Mouse (Mus musculus): ENCODE measurements around the gene Dnpep. TPM values are rescaled to one million over a fixed set of nuclear protein-coding genes. Genes with fewer than 3 reads are reported as not detected.

Dnpep gene
- polyA plus RNA-seq, 1 experiment from 2014 or later: 144 TPM

GRCm38 (mm10) chr1:75284911-75285310 lies 32.9 kb downstream of the Dnpep start:
- Histone ChIP-seq H3K9me3 (no peaks in the 10 kb centered on the region), H3K36me3 (no peaks in the 10 kb centered on the region), H3K27me3 (ENCODE audit: insufficient read depth, poor library complexity, severe bottlenecking) (no peaks in the 10 kb centered on the region), H3K4me3 (no peak overlapping the region), H3K4me1 (no peaks in the 10 kb centered on the region; the same call in 1 of the 2 replicates), H3K27ac (no peak overlapping the region)
- no peak for DNase-seq (ENCODE audit: low spot score)
- WGBS: 76% methylated on average over 7 of the region's 7 CpGs

- Histone ChIP-seq H3K27ac (no peak overlapping the region), H3K36me3 (no peaks in the 10 kb centered on the region), H3K9me3 (no peaks in the 10 kb centered on the region), H3K4me3 (no peak overlapping the region), H3K4me1 (no peaks in the 10 kb centered on the region), H3K27me3 (ENCODE audit: insufficient read depth, poor library complexity, severe bottlenecking) (peaks cover 12% of the 10 kb centered on the region)
- 80% methylated on average over 5 of the region's 5 CpGs for WGBS
- DNase-seq (ENCODE audit: low spot score): no peak
Measured at GRCm38 (mm10) chr1:75283017-75283416, 34.8 kb downstream of the Dnpep start.

- 6% methylated on average over 13 of the region's 13 CpGs for WGBS
Measured at GRCm38 (mm10) chr1:75278228-75278627, 39.6 kb downstream of the Dnpep start, which contains the start of gene Resp18. TSS of gene Resp18 (minus strand) at chr1:75278415.

GRCm38 (mm10) chr1:75277195-75278188 lies 40.3 kb downstream of the Dnpep start:
- Histone ChIP-seq H3K9me3 (no peaks in the 10 kb centered on the region), H3K36me3 (no peaks in the 10 kb centered on the region), H3K27me3 (ENCODE audit: insufficient read depth, poor library complexity, severe bottlenecking) (peaks cover 21% of the 10 kb centered on the region), H3K4me1 (0 out of 2 replicates have a peak, but pooled peaks cover 3% of the 10 kb centered on the region), H3K27ac (no peak overlapping the region), H3K4me3 (no peak overlapping the region)
- DNase-seq (ENCODE audit: low spot score): no peak
- WGBS: 6% methylated on average over 23 of the region's 23 CpGs

More at GRCm38 (mm10) chr1:75278228-75278627, 39.6 kb downstream of the Dnpep start, which contains the start of gene Resp18:
- no peak within 1 kb of the TSS for H3K27ac ChIP-seq
- DNase-seq (ENCODE audit: low spot score): no peak
- no peak within 1 kb of the TSS for H3K4me3 ChIP-seq
- H3K36me3 ChIP-seq: no peaks in the 10 kb centered on the region
- no peaks in the 10 kb centered on the region for H3K9me3 ChIP-seq
- peaks cover 21% of the 10 kb centered on the region for H3K27me3 ChIP-seq (ENCODE audit: insufficient read depth, poor library complexity, severe bottlenecking)
- H3K4me1 ChIP-seq: 0 out of 2 replicates have a peak, but pooled peaks cover 3% of the 10 kb centered on the region

- Histone ChIP-seq H3K27ac (no peak within 1 kb of the TSS), H3K4me1 (peaks cover 13% of the 10 kb centered on the region), H3K4me3 (peak within 1 kb of the TSS; percentile 36), H3K27me3 (ENCODE audit: insufficient read depth, poor library complexity, severe bottlenecking) (peaks cover 43% of the 10 kb centered on the region), H3K36me3 (no peaks in the 10 kb centered on the region), H3K9me3 (no peaks in the 10 kb centered on the region)
- WGBS: 10% methylated on average over 32 of the region's 32 CpGs
- DNase-seq (ENCODE audit: low spot score): no peak
Measured at GRCm38 (mm10) chr1:75264091-75264880, 53.5 kb downstream of the Dnpep start, which contains the start of gene Ptprn. TSS of gene Ptprn (minus strand) at chr1:75264502.

- DNase-seq (ENCODE audit: low spot score): peak; percentile 89
- peaks cover 13% of the 10 kb centered on the region for H3K4me1 ChIP-seq
- no peak overlapping the region for H3K27ac ChIP-seq
- H3K4me3 ChIP-seq: peak overlapping the region; percentile 36
- WGBS: 1% methylated on average over 40 of the region's 40 CpGs
- H3K27me3 ChIP-seq (ENCODE audit: insufficient read depth, poor library complexity, severe bottlenecking): peaks cover 43% of the 10 kb centered on the region
- no peaks in the 10 kb centered on the region for H3K9me3 ChIP-seq
- H3K36me3 ChIP-seq: no peaks in the 10 kb centered on the region
Measured at GRCm38 (mm10) chr1:75262969-75263951, 54.5 kb downstream of the Dnpep start.

GRCm38 (mm10) chr1:75261278-75261677 lies 56.5 kb downstream of the Dnpep start:
- Histone ChIP-seq H3K4me1 (peaks cover 13% of the 10 kb centered on the region), H3K27ac (no peak overlapping the region), H3K9me3 (no peaks in the 10 kb centered on the region), H3K27me3 (ENCODE audit: insufficient read depth, poor library complexity, severe bottlenecking) (peaks cover 45% of the 10 kb centered on the region), H3K4me3 (no peak overlapping the region), H3K36me3 (no peaks in the 10 kb centered on the region)
- no peak for DNase-seq (ENCODE audit: low spot score)

Other genes with a start within 250 kb of the Dnpep start
- 10.2 and 10.3 TPM in 2 replicates for gene Nhej1, start 192.8 kb downstream of the Dnpep start, polyA plus RNA-seq (2016; fragmentation: Nextera tagmentation; extraction: Ambion mirVana)
- gene Slc23a3, start 184.1 kb downstream of the Dnpep start, polyA plus RNA-seq (2016; fragmentation: Nextera tagmentation; extraction: Ambion mirVana): 0.06 TPM in 1 of 2 replicates, not detected in the other
- gene Cnppd1, start 175.3 kb downstream of the Dnpep start, polyA plus RNA-seq (2016; fragmentation: Nextera tagmentation; extraction: Ambion mirVana): 36.3 TPM in 2 replicates
- 30.4 and 37.5 TPM in 2 replicates for gene Retreg2, start 175.2 kb downstream of the Dnpep start, polyA plus RNA-seq (2016; fragmentation: Nextera tagmentation; extraction: Ambion mirVana)
- gene Zfand2b, start 149.3 kb downstream of the Dnpep start, polyA plus RNA-seq (2016; fragmentation: Nextera tagmentation; extraction: Ambion mirVana): 30.2 and 32.1 TPM in 2 replicates
- 24.6 and 29.8 TPM in 2 replicates for gene Abcb6, start 137.6 kb downstream of the Dnpep start, polyA plus RNA-seq (2016; fragmentation: Nextera tagmentation; extraction: Ambion mirVana)
- 24.7 and 28.5 TPM in 2 replicates for gene Ankzf1, start 125.8 kb downstream of the Dnpep start, polyA plus RNA-seq (2016; fragmentation: Nextera tagmentation; extraction: Ambion mirVana)
- 27.5 and 36.0 TPM in 2 replicates for gene Atg9a, start 125.8 kb downstream of the Dnpep start, polyA plus RNA-seq (2016; fragmentation: Nextera tagmentation; extraction: Ambion mirVana)
- 7.9 and 10.9 TPM in 2 replicates for gene Glb1l, start 107.2 kb downstream of the Dnpep start, polyA plus RNA-seq (2016; fragmentation: Nextera tagmentation; extraction: Ambion mirVana)
- gene Stk16, start 107.2 kb downstream of the Dnpep start, polyA plus RNA-seq (2016; fragmentation: Nextera tagmentation; extraction: Ambion mirVana): 103 and 131 TPM in 2 replicates
- 35.2 and 50.8 TPM in 2 replicates for gene Tuba4a, start 98.1 kb downstream of the Dnpep start, polyA plus RNA-seq (2016; fragmentation: Nextera tagmentation; extraction: Ambion mirVana)
- gene A630095N17Rik, start 85.9 kb downstream of the Dnpep start, polyA plus RNA-seq (2016; fragmentation: Nextera tagmentation; extraction: Ambion mirVana): not detected in 2 replicates
- gene Dnajb2, start 81.6 kb downstream of the Dnpep start, polyA plus RNA-seq (2016; fragmentation: Nextera tagmentation; extraction: Ambion mirVana): 24.5 and 32.4 TPM in 2 replicates
- gene Ptprn, start 53.5 kb downstream of the Dnpep start, polyA plus RNA-seq (2016; fragmentation: Nextera tagmentation; extraction: Ambion mirVana): 0.70 and 0.84 TPM in 2 replicates
- gene Resp18, start 39.6 kb downstream of the Dnpep start, polyA plus RNA-seq (2016; fragmentation: Nextera tagmentation; extraction: Ambion mirVana): not detected in 2 replicates
- 341 and 642 TPM in 2 replicates for gene Des, start 42.3 kb upstream of the Dnpep start, polyA plus RNA-seq (2016; fragmentation: Nextera tagmentation; extraction: Ambion mirVana)
- 77.9 and 80.0 TPM in 2 replicates for gene Speg, start 57.3 kb upstream of the Dnpep start, polyA plus RNA-seq (2016; fragmentation: Nextera tagmentation; extraction: Ambion mirVana)
- gene Gmppa, start 117.9 kb upstream of the Dnpep start, polyA plus RNA-seq (2016; fragmentation: Nextera tagmentation; extraction: Ambion mirVana): 73.4 and 75.4 TPM in 2 replicates
- gene Asic4, start 132.4 kb upstream of the Dnpep start, polyA plus RNA-seq (2016; fragmentation: Nextera tagmentation; extraction: Ambion mirVana): 0.79 and 2.3 TPM in 2 replicates
- gene Chpf, start 161.3 kb upstream of the Dnpep start, polyA plus RNA-seq (2016; fragmentation: Nextera tagmentation; extraction: Ambion mirVana): 30.8 and 30.9 TPM in 2 replicates
- gene Tmem198, start 161.5 kb upstream of the Dnpep start, polyA plus RNA-seq (2016; fragmentation: Nextera tagmentation; extraction: Ambion mirVana): 0.36 and 0.39 TPM in 2 replicates
- 103 and 107 TPM in 2 replicates for gene Obsl1, start 188.5 kb upstream of the Dnpep start, polyA plus RNA-seq (2016; fragmentation: Nextera tagmentation; extraction: Ambion mirVana)
- 7.8 and 8.2 TPM in 2 replicates for gene Inha, start 189.1 kb upstream of the Dnpep start, polyA plus RNA-seq (2016; fragmentation: Nextera tagmentation; extraction: Ambion mirVana)
- gene Stk11ip, start 203.5 kb upstream of the Dnpep start, polyA plus RNA-seq (2016; fragmentation: Nextera tagmentation; extraction: Ambion mirVana): 20.2 and 22.3 TPM in 2 replicates
- 20.0 and 29.8 TPM in 2 replicates for gene Slc4a3, start 228.3 kb upstream of the Dnpep start, polyA plus RNA-seq (2016; fragmentation: Nextera tagmentation; extraction: Ambion mirVana)

Data from heart, embryonic 10.5 days (tissue).